Mouse (Mus musculus) limb, embryonic 12.5 days (tissue): ENCODE data around the gene Eef2. TPM values are rescaled to one million over a fixed set of nuclear protein-coding genes. Genes with fewer than 3 reads are reported as not detected.

Source experiments
- ATAC-seq: fragments of 200-750 bp; cut with Nextera tagmentation; 2 replicates; pipeline ENCODE4 v1.8.0; 2017; ENCODE audit warnings: low read depth, moderate TSS enrichment; ENCODE audit not compliant: insufficient number of reproducible peaks, insufficient read depth, low FRiP score, low TSS enrichment
- H3K27ac ChIP-seq: fragments of 300-500 bp; sonication (generic); 2 replicates; pipeline ENCODE4 v1.5.1; 2016; ENCODE audit warnings: mild to moderate bottlenecking, moderate library complexity
- H3K27me3 ChIP-seq: fragments of 300-500 bp; sonication (generic); 2 replicates; pipeline ENCODE4 v1.6.1; 2016; ENCODE audit warnings: mild to moderate bottlenecking, moderate library complexity
- H3K36me3 ChIP-seq: fragments of 300-500 bp; sonication (generic); 2 replicates; pipeline ENCODE4 v1.6.1; 2016; ENCODE audit warnings: mild to moderate bottlenecking, moderate library complexity
- H3K4me1 ChIP-seq: fragments of 300-500 bp; sonication (generic); replicated peaks from 2 replicates; pipeline ENCODE4 v1.6.1; 2016
- H3K4me2 ChIP-seq: fragments of 300-500 bp; sonication (generic); 2 replicates; pipeline ENCODE4 v1.6.1; 2016; ENCODE audit warnings: mild to moderate bottlenecking, moderate library complexity
- H3K4me3 ChIP-seq: fragments of 300-500 bp; sonication (generic); replicated peaks from 2 replicates; pipeline ENCODE4 v1.5.1; 2016; ENCODE audit warnings: mild to moderate bottlenecking
- H3K9ac ChIP-seq: fragments of 300-500 bp; sonication (generic); replicated peaks from 2 replicates; pipeline ENCODE4 v1.6.1; 2016; ENCODE audit warnings: mild to moderate bottlenecking, moderate library complexity
- H3K9me3 ChIP-seq: fragments of 300-500 bp; sonication (generic); 2 replicates; pipeline ENCODE4 v1.6.1; 2016; ENCODE audit warnings: mild to moderate bottlenecking, moderate library complexity
- WGBS: fragments of 180-500 bp; shearing (Covaris S2); methylation state at CpG from one replicate; pipeline ENCODE4 v1.1.7; 2016; 5-methylcytosine and 5-hydroxymethylcytosine counted together
- polyA plus RNA-seq: library from polyadenylated mRNA; unstranded; fragments of >200 nt; fragmentation: Nextera tagmentation; extraction: Ambion mirVana; gene quantifications from 2 replicates; pipeline ENCODE4 v1.2.1, GENCODE M21; 2016

The Eef2 gene
- polyA plus RNA-seq, 1 experiment from 2014 or later: 524 TPM

DNA sequence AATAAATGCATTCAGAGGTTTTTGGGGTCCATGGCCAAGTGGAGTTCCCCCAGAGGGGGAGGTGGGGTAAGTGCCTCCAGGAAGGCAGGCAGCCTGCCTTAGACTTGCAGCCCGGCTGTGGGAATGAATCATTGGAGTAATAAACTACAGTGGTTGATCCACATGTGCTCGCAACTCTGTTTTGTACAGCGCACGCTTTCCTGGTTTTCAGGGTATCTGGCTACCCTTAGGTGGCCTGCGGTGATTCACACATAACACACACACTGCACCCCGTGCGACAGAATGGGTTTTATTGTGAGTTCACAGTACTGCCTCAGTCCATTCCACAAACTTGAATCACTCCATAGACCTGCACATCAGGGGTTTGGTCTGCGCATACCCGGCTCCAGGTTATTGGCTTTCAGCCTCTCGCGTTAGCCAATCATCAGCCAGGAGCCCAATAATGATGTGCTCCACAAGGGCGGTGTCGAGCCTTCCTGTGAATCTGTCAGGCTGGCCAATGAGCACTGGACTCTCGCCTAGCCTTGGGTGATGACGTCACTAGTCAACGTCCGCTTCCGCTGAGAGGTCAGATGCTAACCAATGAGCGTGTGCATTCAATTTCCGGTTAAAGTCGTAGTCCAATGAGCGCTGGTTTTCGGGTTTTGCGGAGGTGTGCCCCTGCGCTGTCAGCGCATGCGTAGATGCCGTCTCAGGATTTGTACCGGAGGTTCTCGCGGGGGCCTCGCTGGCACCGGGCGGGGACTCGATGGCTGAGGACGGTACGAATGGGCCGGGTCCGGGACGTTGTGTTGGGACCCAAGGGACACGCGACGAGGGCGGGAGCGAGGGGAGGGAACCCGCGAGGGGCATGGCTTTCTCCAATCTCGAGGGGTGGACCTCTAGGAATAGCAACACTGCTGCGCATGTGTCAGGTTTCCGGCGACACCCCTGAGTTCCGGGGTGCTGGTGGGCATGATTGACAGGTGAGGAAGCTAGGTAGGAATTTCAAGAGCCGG, 6.2 kb downstream of the Eef2 start, which contains the start of gene Dapk3:
Gene Dapk3 (plus strand): TSS at position 670 of the 998 bp plus-strand sequence.
- H3K4me1 ChIP-seq: peaks cover 46% of the 10 kb centered on the region
- 4% methylated on average over 53 of the region's 53 CpGs for WGBS
- no peaks in the 10 kb centered on the region for H3K9me3 ChIP-seq

DNA sequence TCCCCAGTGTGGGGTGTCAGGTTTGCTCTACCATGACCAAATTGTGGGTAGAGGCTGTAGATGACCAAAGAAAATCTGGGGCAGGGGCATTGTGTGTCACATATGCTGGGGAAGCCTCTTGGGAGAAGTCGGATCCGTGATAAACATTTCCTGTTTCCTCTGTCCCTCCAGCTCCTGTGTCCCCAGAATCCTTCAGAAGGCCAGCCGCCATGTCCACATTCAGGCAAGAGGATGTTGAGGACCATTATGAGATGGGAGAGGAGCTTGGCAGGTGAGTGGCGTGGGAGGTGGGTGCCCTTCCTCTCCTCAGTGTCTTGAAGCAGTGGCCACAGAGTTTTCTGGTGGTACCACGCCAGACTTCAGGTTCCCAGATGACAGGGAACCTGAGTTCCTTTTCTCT, 7.4 kb downstream of the Eef2 start, which contains the start of gene 4930442H23Rik:
Gene 4930442H23Rik (minus strand): TSS at position 45 of the 400 bp plus-strand sequence.
- Histone ChIP-seq H3K27me3 (no peaks in the 10 kb centered on the region), H3K36me3 (peaks cover 75% of the 10 kb centered on the region), H3K9ac (peak within 1 kb of the TSS; percentile 74), H3K9me3 (no peaks in the 10 kb centered on the region), H3K4me1 (peaks cover 36% of the 10 kb centered on the region), H3K27ac (peak within 1 kb of the TSS; percentile 64), H3K4me3 (peak within 1 kb of the TSS; percentile 72), H3K4me2 (peak within 1 kb of the TSS; percentile 68)
- WGBS: 87% methylated on average over 5 of the region's 5 CpGs
- ATAC-seq: no peak

More for the DNA sequence above, 6.2 kb downstream of the Eef2 start, which contains the start of gene Dapk3:
- H3K27me3 ChIP-seq: no peaks in the 10 kb centered on the region
- peak within 1 kb of the TSS; percentile 72 for H3K4me3 ChIP-seq
- H3K9ac ChIP-seq: peak within 1 kb of the TSS; percentile 74
- H3K36me3 ChIP-seq: peaks cover 81% of the 10 kb centered on the region
- peak within 1 kb of the TSS; percentile 68 for H3K4me2 ChIP-seq
- peak; percentile 93 for ATAC-seq
- peak within 1 kb of the TSS; percentile 64 for H3K27ac ChIP-seq

DNA sequence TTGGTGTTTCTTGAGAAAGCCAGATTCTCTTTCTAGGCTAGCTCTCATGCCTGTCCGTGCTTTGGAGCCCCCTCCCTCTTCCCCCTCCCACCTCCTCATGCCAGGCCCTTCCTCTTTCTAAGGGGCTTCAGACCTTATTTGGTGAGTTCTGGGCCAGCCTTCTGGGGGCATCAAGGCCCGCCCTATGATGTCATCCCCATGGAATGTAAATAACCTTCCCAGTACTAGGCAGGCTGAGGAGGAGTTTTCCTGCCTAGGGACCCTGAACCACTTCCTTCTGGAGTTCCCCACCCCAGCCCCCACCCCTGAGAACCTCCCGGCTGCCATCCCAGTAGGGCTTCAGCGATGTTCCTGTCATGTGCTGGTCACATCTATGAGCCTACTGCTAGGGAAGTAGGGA, 8.3 kb downstream of the Eef2 start:
- peaks cover 71% of the 10 kb centered on the region for H3K36me3 ChIP-seq
- no peak for ATAC-seq
- H3K9me3 ChIP-seq: no peaks in the 10 kb centered on the region
- no peak overlapping the region for H3K4me2 ChIP-seq
- no peak overlapping the region for H3K4me3 ChIP-seq
- H3K27me3 ChIP-seq: no peaks in the 10 kb centered on the region
- peak overlapping the region; percentile 8; the same call in 1 of the 2 replicates for H3K27ac ChIP-seq
- WGBS: 46% methylated on average over 4 of the region's 4 CpGs
- peaks cover 28% of the 10 kb centered on the region for H3K4me1 ChIP-seq
- H3K9ac ChIP-seq: no peak overlapping the region

DNA sequence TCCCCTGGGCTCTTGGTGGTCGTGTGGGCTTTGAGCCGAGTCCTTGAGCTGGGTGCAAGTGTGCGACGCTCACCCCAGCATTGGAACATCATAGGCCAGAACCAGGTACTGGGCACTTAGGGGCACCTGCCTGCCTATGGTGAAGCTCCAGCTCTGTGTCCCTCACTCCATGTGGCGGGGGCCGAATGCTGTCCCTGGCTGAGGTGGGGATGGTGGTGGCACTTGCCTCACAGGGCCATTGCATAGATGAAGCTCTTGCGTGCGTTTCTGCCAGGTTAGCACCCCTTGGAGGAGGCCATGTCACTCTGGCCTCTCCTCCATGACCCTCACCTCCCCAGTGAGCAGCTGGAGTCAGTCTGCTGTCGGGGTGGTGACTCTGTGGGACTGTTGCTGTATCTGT, 10.7 kb downstream of the Eef2 start:
- peaks cover 19% of the 10 kb centered on the region for H3K4me1 ChIP-seq
- H3K27ac ChIP-seq: no peak overlapping the region
- ATAC-seq: no peak
- H3K4me3 ChIP-seq: no peak overlapping the region
- no peaks in the 10 kb centered on the region for H3K9me3 ChIP-seq
- no peaks in the 10 kb centered on the region for H3K27me3 ChIP-seq
- no peak overlapping the region for H3K4me2 ChIP-seq
- peaks cover 66% of the 10 kb centered on the region for H3K36me3 ChIP-seq
- WGBS: 95% methylated on average over 9 of the region's 9 CpGs
- no peak overlapping the region for H3K9ac ChIP-seq

GRCm38 (mm10) chr10:81189821-81190220, 13.4 kb downstream of the Eef2 start:
- no peaks in the 10 kb centered on the region for H3K9me3 ChIP-seq
- peaks cover 52% of the 10 kb centered on the region for H3K36me3 ChIP-seq
- peaks cover 19% of the 10 kb centered on the region for H3K27me3 ChIP-seq
- no peak overlapping the region for H3K4me2 ChIP-seq
- no peak overlapping the region for H3K9ac ChIP-seq
- no peak for ATAC-seq
- H3K4me3 ChIP-seq: no peak overlapping the region
- WGBS: 79% methylated on average over 26 of the region's 26 CpGs
- H3K4me1 ChIP-seq: peaks cover 28% of the 10 kb centered on the region
- H3K27ac ChIP-seq: no peak overlapping the region

DNA sequence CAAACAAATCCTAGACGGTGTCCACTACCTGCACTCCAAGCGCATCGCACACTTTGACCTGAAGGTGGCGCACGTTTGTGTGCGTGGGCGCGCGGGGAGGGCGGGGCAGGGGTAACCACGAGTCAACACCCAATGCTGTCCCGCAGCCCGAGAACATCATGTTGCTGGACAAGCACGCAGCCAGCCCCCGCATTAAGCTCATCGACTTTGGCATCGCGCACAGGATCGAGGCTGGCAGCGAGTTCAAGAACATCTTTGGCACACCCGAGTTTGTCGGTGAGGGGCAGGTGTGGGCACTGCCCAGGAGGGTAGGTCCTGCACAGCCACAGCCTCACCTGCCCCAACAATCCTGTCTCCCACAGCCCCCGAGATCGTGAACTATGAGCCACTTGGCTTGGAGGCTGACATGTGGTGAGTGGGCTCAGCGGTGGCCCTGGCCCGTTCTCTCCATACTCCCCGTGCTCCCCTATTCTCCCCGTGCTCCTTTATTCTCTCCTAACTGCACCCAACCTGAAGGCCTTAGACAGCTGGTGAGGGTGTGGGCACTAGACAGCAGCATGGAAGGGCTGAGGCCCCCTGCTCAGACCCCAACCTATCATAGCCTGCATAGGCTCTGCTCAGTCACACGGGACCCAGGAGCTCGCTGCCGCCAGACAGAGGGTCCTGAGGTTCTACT, 13.9 kb downstream of the Eef2 start:
- H3K9ac ChIP-seq: no peak overlapping the region
- peaks cover 25% of the 10 kb centered on the region for H3K4me1 ChIP-seq
- no peak for ATAC-seq
- no peak overlapping the region for H3K4me2 ChIP-seq
- no peaks in the 10 kb centered on the region for H3K9me3 ChIP-seq
- 0 out of 2 replicates have a peak overlapping the region, but pooled peaks have one; percentile 3 for H3K27ac ChIP-seq
- peaks cover 24% of the 10 kb centered on the region for H3K27me3 ChIP-seq
- H3K4me3 ChIP-seq: no peak overlapping the region
- H3K36me3 ChIP-seq: peaks cover 46% of the 10 kb centered on the region
- 72% methylated on average over 31 of the region's 31 CpGs for WGBS

DNA sequence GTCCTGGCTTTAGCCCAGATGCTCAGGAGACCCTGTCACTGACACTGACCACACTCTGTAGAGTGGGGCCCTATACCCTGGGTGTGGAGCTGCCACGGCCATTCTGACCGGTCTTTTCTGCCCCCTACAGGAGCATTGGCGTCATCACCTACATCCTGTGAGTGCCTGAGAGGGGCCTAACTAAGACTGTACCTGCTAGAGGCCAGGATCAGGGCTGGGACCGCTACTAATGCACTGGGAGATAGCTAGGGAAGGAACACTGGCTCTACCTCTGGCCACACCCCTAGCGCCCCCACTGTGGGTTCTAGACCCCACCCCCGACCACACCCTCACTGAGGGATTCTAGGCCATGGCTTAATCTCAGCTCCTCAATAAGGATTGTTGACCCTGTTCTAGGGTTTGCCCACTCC, 14.5 kb downstream of the Eef2 start:
- ATAC-seq: no peak
- no peaks in the 10 kb centered on the region for H3K9me3 ChIP-seq
- H3K27me3 ChIP-seq: peaks cover 30% of the 10 kb centered on the region
- H3K4me1 ChIP-seq: peaks cover 25% of the 10 kb centered on the region
- no peak overlapping the region for H3K4me2 ChIP-seq
- no peak overlapping the region for H3K4me3 ChIP-seq
- WGBS: 77% methylated on average over 6 of the region's 6 CpGs
- H3K9ac ChIP-seq: no peak overlapping the region
- H3K36me3 ChIP-seq: peaks cover 43% of the 10 kb centered on the region
- H3K27ac ChIP-seq: 0 out of 2 replicates have a peak overlapping the region, but pooled peaks have one; percentile 3

DNA sequence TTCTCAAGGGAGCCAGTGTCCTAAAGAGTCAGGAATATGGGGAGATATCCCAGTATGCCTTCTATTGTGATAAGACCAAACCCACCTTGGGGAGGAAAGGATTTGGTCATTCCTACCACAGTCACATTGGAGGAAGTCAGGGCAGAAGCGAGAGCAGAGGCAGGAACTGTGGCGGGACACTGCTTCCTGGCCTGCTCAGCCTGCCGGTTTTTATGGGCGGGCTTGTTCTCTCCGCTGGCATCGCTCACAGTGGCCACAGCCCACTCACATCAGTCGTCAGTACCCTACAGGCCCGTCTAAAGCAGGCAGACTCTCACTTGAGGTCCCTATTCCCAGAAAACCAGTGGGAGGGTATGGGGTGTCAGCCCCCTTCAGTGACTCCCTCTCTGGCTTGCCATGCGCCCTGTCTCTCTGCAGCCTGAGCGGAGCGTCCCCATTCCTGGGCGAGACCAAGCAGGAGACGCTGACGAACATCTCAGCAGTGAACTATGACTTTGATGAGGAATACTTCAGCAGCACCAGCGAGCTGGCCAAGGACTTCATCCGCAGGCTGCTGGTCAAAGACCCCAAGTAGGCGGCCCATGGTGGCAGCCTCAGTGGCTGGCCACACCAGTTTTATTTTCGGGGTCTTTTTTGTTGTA, 15.0 kb downstream of the Eef2 start:
- Histone ChIP-seq H3K9me3 (no peaks in the 10 kb centered on the region), H3K27me3 (peaks cover 35% of the 10 kb centered on the region), H3K27ac (0 out of 2 replicates have a peak overlapping the region, but pooled peaks have one; percentile 3), H3K36me3 (peaks cover 41% of the 10 kb centered on the region), H3K4me2 (peak overlapping the region; percentile 92), H3K4me3 (peak overlapping the region; percentile 64; the same call in 1 of the 2 replicates), H3K4me1 (peaks cover 25% of the 10 kb centered on the region), H3K9ac (no peak overlapping the region)
- ATAC-seq: no peak
- WGBS: 87% methylated on average over 18 of the region's 18 CpGs

- Histone ChIP-seq H3K4me1 (peaks cover 25% of the 10 kb centered on the region), H3K36me3 (peaks cover 32% of the 10 kb centered on the region), H3K9me3 (no peaks in the 10 kb centered on the region), H3K4me2 (peak overlapping the region; percentile 92), H3K27ac (peak overlapping the region; percentile 92), H3K27me3 (peaks cover 45% of the 10 kb centered on the region), H3K9ac (peak overlapping the region; percentile 76), H3K4me3 (peak overlapping the region; percentile 64)
- under 1% methylated on average over 93 of the region's 93 CpGs for WGBS
- peak; percentile 49 for ATAC-seq
Measured at GRCm38 (mm10) chr10:81192270-81192967, 16.0 kb downstream of the Eef2 start.

DNA sequence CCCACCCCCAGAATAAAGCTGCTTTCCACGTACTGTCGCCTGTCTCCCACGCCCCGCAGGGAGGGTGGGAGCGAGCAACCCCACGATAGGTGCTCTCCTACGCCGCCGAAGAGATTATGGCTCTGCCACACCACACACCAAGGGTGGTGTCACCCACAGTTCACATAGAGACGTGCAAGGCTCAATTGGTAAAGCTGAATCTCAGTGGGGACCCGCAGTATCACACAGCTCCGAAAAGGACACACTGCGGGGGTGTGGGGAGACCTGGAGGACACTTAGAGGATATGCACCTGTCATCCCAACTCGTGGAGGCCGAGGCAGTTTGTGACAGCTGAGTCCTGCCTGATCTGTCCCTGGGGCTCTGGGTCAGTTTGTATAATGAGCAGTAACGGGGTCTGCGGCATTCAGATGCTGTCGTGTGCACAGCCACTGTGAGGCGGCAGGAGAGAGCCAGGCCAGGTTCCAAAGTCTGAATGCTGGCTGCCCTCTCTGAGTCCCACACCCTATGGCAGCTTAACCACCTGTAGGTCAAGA, 16.6 kb downstream of the Eef2 start:
- Histone ChIP-seq H3K27me3 (peaks cover 46% of the 10 kb centered on the region), H3K4me1 (peaks cover 25% of the 10 kb centered on the region), H3K4me3 (peak overlapping the region; percentile 64), H3K9me3 (no peaks in the 10 kb centered on the region), H3K4me2 (peak overlapping the region; percentile 92), H3K9ac (peak overlapping the region; percentile 76), H3K27ac (peak overlapping the region; percentile 92), H3K36me3 (peaks cover 29% of the 10 kb centered on the region)
- 6% methylated on average over 19 of the region's 19 CpGs for WGBS
- ATAC-seq: peak; percentile 38
